Mouse (Mus musculus) hindbrain, embryonic 12.5 days (tissue): ENCODE results near the gene Garnl3. TPM values are rescaled to one million over a fixed set of nuclear protein-coding genes. Genes with fewer than 3 reads are reported as not detected.

Experiments
- ATAC-seq: fragments of 200-750 bp; cut with Nextera tagmentation; 2 replicates; pipeline ENCODE4 v1.8.0; 2017; ENCODE audit warnings: moderate TSS enrichment; ENCODE audit not compliant: low FRiP score
- H3K27ac ChIP-seq: fragments of 300-500 bp; sonication (generic); 2 replicates; pipeline ENCODE4 v1.5.1; 2016; ENCODE audit warnings: mild to moderate bottlenecking
- H3K27me3 ChIP-seq: fragments of 300-500 bp; sonication (generic); 2 replicates; pipeline ENCODE4 v1.6.1; 2016; ENCODE audit warnings: mild to moderate bottlenecking
- H3K36me3 ChIP-seq: fragments of 300-500 bp; sonication (generic); 2 replicates; pipeline ENCODE4 v1.6.1; 2016; ENCODE audit warnings: mild to moderate bottlenecking
- H3K4me1 ChIP-seq: fragments of 300-500 bp; sonication (generic); 2 replicates; pipeline ENCODE4 v1.6.1; 2016
- H3K4me2 ChIP-seq: fragments of 300-500 bp; sonication (generic); replicated peaks from 2 replicates; pipeline ENCODE4 v1.6.1; 2016; ENCODE audit warnings: mild to moderate bottlenecking
- H3K4me3 ChIP-seq: fragments of 300-500 bp; sonication (generic); 2 replicates; pipeline ENCODE4 v1.5.1; 2016; ENCODE audit warnings: mild to moderate bottlenecking
- H3K9ac ChIP-seq: fragments of 300-500 bp; sonication (generic); 2 replicates; pipeline ENCODE4 v1.6.1; 2016; ENCODE audit warnings: mild to moderate bottlenecking, moderate library complexity
- H3K9me3 ChIP-seq: fragments of 300-500 bp; sonication (generic); replicated peaks from 2 replicates; pipeline ENCODE4 v1.6.1; 2016; ENCODE audit warnings: mild to moderate bottlenecking
- WGBS: fragments of 180-500 bp; shearing (Covaris S2); methylation state at CpG from one replicate; pipeline ENCODE4 v1.1.7; 2016; 5-methylcytosine and 5-hydroxymethylcytosine counted together
- polyA plus RNA-seq: library from polyadenylated mRNA; unstranded; fragments of >200 nt; fragmentation: Nextera tagmentation; extraction: Ambion mirVana; gene quantifications from 2 replicates; pipeline ENCODE4 v1.2.1, GENCODE M21; 2016

Garnl3 gene
- polyA plus RNA-seq, 1 experiment from 2014 or later: 20.6 TPM

- Histone ChIP-seq H3K4me1 (peaks cover 22% of the 10 kb centered on the region), H3K4me2 (no peak overlapping the region), H3K27ac (no peak overlapping the region), H3K27me3 (0 out of 2 replicates have a peak, but pooled peaks cover 2% of the 10 kb centered on the region), H3K4me3 (no peak overlapping the region), H3K9ac (no peak overlapping the region), H3K36me3 (peaks cover 30% of the 10 kb centered on the region), H3K9me3 (no peaks in the 10 kb centered on the region)
- 77% methylated on average over 3 of the region's 3 CpGs for WGBS
- ATAC-seq: no peak
These were observed 152.8 kb downstream of the Garnl3 start for GRCm38 (mm10) chr2:32978675-32979074.

GRCm38 (mm10) chr2:32977114-32977513, 154.3 kb downstream of the Garnl3 start:
- Histone ChIP-seq H3K9ac (no peak overlapping the region), H3K4me1 (peaks cover 17% of the 10 kb centered on the region), H3K36me3 (peaks cover 38% of the 10 kb centered on the region), H3K4me2 (no peak overlapping the region), H3K9me3 (no peaks in the 10 kb centered on the region), H3K27me3 (no peaks in the 10 kb centered on the region), H3K4me3 (no peak overlapping the region), H3K27ac (no peak overlapping the region)
- ATAC-seq: no peak
- WGBS: 86% methylated on average over 5 of the region's 5 CpGs

GRCm38 (mm10) chr2:32974216-32974615, 157.2 kb downstream of the Garnl3 start:
- H3K9ac ChIP-seq: no peak overlapping the region
- no peak overlapping the region for H3K4me3 ChIP-seq
- H3K27me3 ChIP-seq: no peaks in the 10 kb centered on the region
- H3K4me2 ChIP-seq: no peak overlapping the region
- no peaks in the 10 kb centered on the region for H3K9me3 ChIP-seq
- no peak overlapping the region for H3K27ac ChIP-seq
- WGBS: 91% methylated on average over 8 of the region's 8 CpGs
- peaks cover 38% of the 10 kb centered on the region for H3K36me3 ChIP-seq
- 0 out of 2 replicates have a peak, but pooled peaks cover 6% of the 10 kb centered on the region for H3K4me1 ChIP-seq
- no peak for ATAC-seq

GRCm38 (mm10) chr2:32971235-32971634, 160.2 kb downstream of the Garnl3 start:
- no peaks in the 10 kb centered on the region for H3K27me3 ChIP-seq
- H3K4me2 ChIP-seq: no peak overlapping the region
- H3K9me3 ChIP-seq: no peaks in the 10 kb centered on the region
- no peak overlapping the region for H3K27ac ChIP-seq
- H3K4me3 ChIP-seq: no peak overlapping the region
- no peak for ATAC-seq
- no peak overlapping the region for H3K9ac ChIP-seq
- H3K36me3 ChIP-seq: peaks cover 33% of the 10 kb centered on the region
- peaks cover 16% of the 10 kb centered on the region for H3K4me1 ChIP-seq
- 35% methylated on average over 9 of the region's 9 CpGs for WGBS

- Histone ChIP-seq H3K4me3 (no peak overlapping the region), H3K36me3 (peaks cover 18% of the 10 kb centered on the region), H3K9me3 (no peaks in the 10 kb centered on the region), H3K4me2 (no peak overlapping the region), H3K27me3 (no peaks in the 10 kb centered on the region), H3K27ac (no peak overlapping the region), H3K9ac (no peak overlapping the region), H3K4me1 (peaks cover 22% of the 10 kb centered on the region)
- WGBS: 90% methylated on average over 8 of the region's 8 CpGs
- ATAC-seq: no peak
These were observed 162.1 kb downstream of the Garnl3 start for GRCm38 (mm10) chr2:32969326-32969725.

GRCm38 (mm10) chr2:32968024-32968614, 163.3 kb downstream of the Garnl3 start:
- Histone ChIP-seq H3K4me1 (peaks cover 27% of the 10 kb centered on the region), H3K4me3 (no peak overlapping the region), H3K9ac (no peak overlapping the region; the same call in 1 of the 2 replicates), H3K9me3 (no peaks in the 10 kb centered on the region), H3K27ac (no peak overlapping the region), H3K4me2 (peak overlapping the region; percentile 91; the same call in 1 of the 2 replicates), H3K36me3 (peaks cover 19% of the 10 kb centered on the region), H3K27me3 (no peaks in the 10 kb centered on the region)
- 90% methylated on average over 9 of the region's 9 CpGs for WGBS
- ATAC-seq: no peak

- Histone ChIP-seq H3K27ac (peak overlapping the region; percentile 92), H3K36me3 (peaks cover 20% of the 10 kb centered on the region), H3K4me2 (peak overlapping the region; percentile 91), H3K4me1 (peaks cover 36% of the 10 kb centered on the region), H3K27me3 (no peaks in the 10 kb centered on the region), H3K4me3 (peak overlapping the region; percentile 58), H3K9ac (peak overlapping the region; percentile 73), H3K9me3 (no peaks in the 10 kb centered on the region)
- ATAC-seq: peak; percentile 88
- 1% methylated on average over 55 of the region's 55 CpGs for WGBS
These were observed 164.5 kb downstream of the Garnl3 start for GRCm38 (mm10) chr2:32966689-32967631.

- Histone ChIP-seq H3K9me3 (no peaks in the 10 kb centered on the region), H3K4me2 (peak overlapping the region; percentile 91), H3K9ac (peak overlapping the region; percentile 73), H3K27ac (peak overlapping the region; percentile 92), H3K4me3 (peak overlapping the region; percentile 58), H3K4me1 (peaks cover 35% of the 10 kb centered on the region), H3K27me3 (no peaks in the 10 kb centered on the region), H3K36me3 (peaks cover 20% of the 10 kb centered on the region)
- WGBS: 10% methylated on average over 13 of the region's 13 CpGs
- ATAC-seq: no peak; the same call in 1 of the 2 replicates
These were observed 165.2 kb downstream of the Garnl3 start for GRCm38 (mm10) chr2:32966184-32966688.

GRCm38 (mm10) chr2:32965511-32966183, 165.8 kb downstream of the Garnl3 start:
- Histone ChIP-seq H3K4me2 (peak overlapping the region; percentile 91; the same call in 1 of the 2 replicates), H3K27ac (no peak overlapping the region), H3K4me3 (no peak overlapping the region), H3K4me1 (peaks cover 38% of the 10 kb centered on the region), H3K36me3 (peaks cover 20% of the 10 kb centered on the region), H3K9me3 (no peaks in the 10 kb centered on the region), H3K27me3 (no peaks in the 10 kb centered on the region), H3K9ac (no peak overlapping the region)
- no peak for ATAC-seq
- 15% methylated on average over 7 of the region's 7 CpGs for WGBS

- H3K4me2 ChIP-seq: no peak overlapping the region
- WGBS: 26% methylated on average over 10 of the region's 10 CpGs
- H3K27ac ChIP-seq: no peak overlapping the region
- no peaks in the 10 kb centered on the region for H3K27me3 ChIP-seq
- H3K4me3 ChIP-seq: no peak overlapping the region
- no peak overlapping the region for H3K9ac ChIP-seq
- H3K36me3 ChIP-seq: peaks cover 20% of the 10 kb centered on the region
- peaks cover 40% of the 10 kb centered on the region for H3K4me1 ChIP-seq
- no peaks in the 10 kb centered on the region for H3K9me3 ChIP-seq
- no peak for ATAC-seq
These were observed 166.6 kb downstream of the Garnl3 start for GRCm38 (mm10) chr2:32964659-32965457.

GRCm38 (mm10) chr2:32963981-32964380, 167.5 kb downstream of the Garnl3 start:
- no peak overlapping the region for H3K27ac ChIP-seq
- H3K9me3 ChIP-seq: no peaks in the 10 kb centered on the region
- H3K27me3 ChIP-seq: no peaks in the 10 kb centered on the region
- H3K4me1 ChIP-seq: peaks cover 44% of the 10 kb centered on the region
- 91% methylated on average over 1 of the region's 1 CpGs for WGBS
- ATAC-seq: no peak
- peaks cover 20% of the 10 kb centered on the region for H3K36me3 ChIP-seq
- no peak overlapping the region for H3K4me3 ChIP-seq
- no peak overlapping the region for H3K4me2 ChIP-seq
- no peak overlapping the region for H3K9ac ChIP-seq
